Mouse (Mus musculus): ENCODE data around the gene Gpc6.

GRCm38 (mm10) chr14:117166350-117166749 is 241.2 kb downstream of the Gpc6 start:
- TF ChIP-seq POLR2A (IDR thresholded peaks at IDR 0.05; ENCODE audit: insufficient read depth, low read depth, low read length): no peak
- TF ChIP-seq EP300 (IDR thresholded peaks at IDR 0.05; ENCODE audit: insufficient read depth, low read depth, low read length): no peak
